Mouse (Mus musculus) midbrain, embryonic 14.5 days (tissue): ENCODE results near the gene Wnt4. TPM values are rescaled to one million over a fixed set of nuclear protein-coding genes. Genes with fewer than 3 reads are reported as not detected.

Source experiments
- ATAC-seq: fragments of 200-750 bp; cut with Nextera tagmentation; 2 replicates; pipeline ENCODE4 v1.8.0; 2017; ENCODE audit warnings: moderate number of reproducible peaks, moderate library complexity; ENCODE audit not compliant: low FRiP score, low TSS enrichment
- DNase-seq: peaks from one replicate; pipeline ENCODE4 v3.0.0-alpha.2; 2015
- H3K27ac ChIP-seq: fragments of 300-500 bp; sonication (generic); replicated peaks from 2 replicates; pipeline ENCODE4 v1.5.1; 2014; ENCODE audit warnings: mild to moderate bottlenecking, low read depth, low read length, moderate library complexity
- H3K27me3 ChIP-seq: fragments of 300-500 bp; sonication (generic); 2 replicates; pipeline ENCODE4 v1.6.1; 2014; ENCODE audit warnings: low read length, control low read depth, mixed read lengths; ENCODE audit not compliant: control insufficient read depth, insufficient read depth
- H3K36me3 ChIP-seq: fragments of 300-500 bp; sonication (generic); 2 replicates; pipeline ENCODE4 v1.6.1; 2014; ENCODE audit warnings: low read length, control low read depth; ENCODE audit not compliant: control insufficient read depth, insufficient read depth
- H3K4me1 ChIP-seq: fragments of 300-500 bp; sonication (generic); 2 replicates; pipeline ENCODE4 v1.6.1; 2014; ENCODE audit warnings: mild to moderate bottlenecking, antibody characterized with exemption, low read length, control low read depth; ENCODE audit not compliant: control insufficient read depth, insufficient read depth
- H3K4me2 ChIP-seq: fragments of 300-500 bp; sonication (generic); 2 replicates; pipeline ENCODE4 v1.6.1; 2014; ENCODE audit warnings: mild to moderate bottlenecking, low read length, moderate library complexity
- H3K4me3 ChIP-seq: fragments of 300-500 bp; sonication (generic); replicated peaks from 2 replicates; pipeline ENCODE4 v1.5.1; 2014; ENCODE audit warnings: low read depth, low read length
- H3K9ac ChIP-seq: fragments of 300-500 bp; sonication (generic); replicated peaks from 2 replicates; pipeline ENCODE4 v1.6.1; 2014; ENCODE audit warnings: mild to moderate bottlenecking, low read length, moderate library complexity
- H3K9me3 ChIP-seq: fragments of 300-500 bp; sonication (generic); 2 replicates; pipeline ENCODE4 v1.6.1; 2016; ENCODE audit warnings: low read length, control low read depth, mixed read lengths; ENCODE audit not compliant: control insufficient read depth
- WGBS: fragments of 180-500 bp; shearing (Covaris S2); extraction: QIAGEN DNeasy Blood & Tissue Kit; methylation state at CpG from one replicate; pipeline ENCODE4 v1.1.7; 2014; 5-methylcytosine and 5-hydroxymethylcytosine counted together
- polyA plus RNA-seq: library from polyadenylated mRNA; unstranded; fragments of >200 nt; fragmentation: Nextera tagmentation; extraction: Ambion mirVana; gene quantifications from 2 replicates; pipeline ENCODE4 v1.2.1, GENCODE M21; 2014

The Wnt4 gene
- polyA plus RNA-seq, 1 experiment from 2014 or later, result 1.4 TPM

DNA sequence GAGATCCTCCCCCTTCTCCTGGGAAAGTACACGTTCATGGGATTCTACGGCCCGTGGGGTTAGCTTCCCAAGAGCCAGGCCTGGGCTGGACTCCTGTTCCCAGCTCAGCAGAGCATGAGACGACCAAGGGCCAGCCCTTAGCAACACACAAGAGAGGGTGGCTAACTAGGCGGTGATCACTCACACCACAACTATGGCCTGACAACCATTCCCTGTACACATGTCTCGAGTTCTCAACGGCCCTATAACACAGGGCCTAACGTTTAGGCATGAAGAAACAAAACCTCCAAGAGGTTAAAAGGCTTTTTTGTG lies 29.2 kb downstream of the Wnt4 start:
- Histone ChIP-seq H3K27me3 (no peaks in the 10 kb centered on the region), H3K9me3 (no peaks in the 10 kb centered on the region), H3K9ac (0 out of 2 replicates have a peak overlapping the region, but pooled peaks have one; percentile 20), H3K27ac (0 out of 2 replicates have a peak overlapping the region, but pooled peaks have one; percentile 13), H3K4me3 (no peak overlapping the region), H3K4me1 (no peaks in the 10 kb centered on the region), H3K36me3 (no peaks in the 10 kb centered on the region), H3K4me2 (no peak overlapping the region)
- 40% methylated on average over 8 of the region's 8 CpGs for WGBS
- no peak for DNase-seq
- no peak for ATAC-seq

DNA sequence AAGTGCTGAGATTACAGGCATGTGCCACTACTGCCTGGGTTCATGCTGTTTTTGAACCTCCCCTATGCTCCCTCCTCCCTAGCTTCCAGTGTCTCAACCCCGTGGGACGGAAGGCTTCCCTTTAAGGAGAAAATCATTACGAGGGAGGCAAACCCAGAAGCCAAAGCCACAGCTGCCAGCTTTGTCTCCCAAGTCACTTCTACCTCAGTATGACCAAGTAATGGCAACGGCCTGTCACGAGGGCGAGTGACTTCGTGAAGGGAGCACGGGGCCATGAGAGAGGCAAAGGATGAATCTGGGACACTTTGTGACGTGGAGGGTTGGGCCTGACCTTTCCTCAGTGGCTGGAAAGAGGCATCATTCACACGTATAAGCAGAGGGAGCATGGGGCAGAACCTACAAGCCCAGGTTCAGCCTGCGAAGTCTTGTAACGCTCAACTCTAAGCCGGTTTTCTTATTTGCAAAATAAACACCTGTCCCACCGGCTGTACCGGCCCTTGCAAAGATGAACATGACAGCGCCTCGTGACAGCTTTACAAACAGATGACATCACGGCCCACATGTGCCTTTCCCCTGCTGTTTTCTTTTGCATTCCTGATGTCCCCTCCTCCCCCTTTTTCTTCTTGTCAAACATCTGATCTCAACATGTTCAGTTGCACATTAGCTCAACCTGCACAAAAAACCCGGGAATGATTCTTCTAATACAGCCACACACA lies 29.9 kb downstream of the Wnt4 start:
- DNase-seq (no peak), ATAC-seq (no peak)
- H3K9me3 ChIP-seq, result no peaks in the 10 kb centered on the region
- no peak overlapping the region for H3K4me3 ChIP-seq
- no peak overlapping the region for H3K9ac ChIP-seq
- no peaks in the 10 kb centered on the region for H3K4me1 ChIP-seq
- H3K27me3 ChIP-seq, result no peaks in the 10 kb centered on the region
- H3K27ac ChIP-seq, result no peak overlapping the region
- H3K36me3 ChIP-seq, result no peaks in the 10 kb centered on the region
- no peak overlapping the region for H3K4me2 ChIP-seq
- 80% methylated on average over 19 of the region's 19 CpGs for WGBS

DNA sequence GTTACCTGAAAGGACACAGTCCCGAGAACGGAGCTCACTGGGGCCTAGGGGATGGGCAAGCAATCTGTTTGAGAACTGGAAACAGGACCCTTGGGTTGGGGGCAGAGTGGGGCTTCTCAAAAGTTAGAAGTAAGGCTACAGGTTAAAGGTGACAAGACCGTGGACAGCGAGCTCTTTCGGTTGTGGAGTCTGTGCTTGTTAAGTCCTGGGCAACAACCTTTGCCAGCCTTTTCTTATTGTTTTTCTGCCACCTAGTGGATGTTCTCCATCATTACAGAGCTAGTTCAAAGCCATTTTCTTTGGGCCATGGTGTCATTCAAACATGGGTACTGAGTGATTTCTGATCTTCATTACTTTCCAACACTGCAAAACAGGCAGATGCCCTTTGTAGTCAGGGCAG lies 31.1 kb downstream of the Wnt4 start:
- no peak overlapping the region for H3K27ac ChIP-seq
- no peaks in the 10 kb centered on the region for H3K4me1 ChIP-seq
- no peaks in the 10 kb centered on the region for H3K36me3 ChIP-seq
- WGBS, result 51% methylated on average over 5 of the region's 5 CpGs
- no peaks in the 10 kb centered on the region for H3K27me3 ChIP-seq
- DNase-seq (peak; percentile 84), ATAC-seq (no peak)
- H3K4me3 ChIP-seq, result no peak overlapping the region
- no peak overlapping the region for H3K4me2 ChIP-seq
- no peaks in the 10 kb centered on the region for H3K9me3 ChIP-seq
- H3K9ac ChIP-seq, result no peak overlapping the region

DNA sequence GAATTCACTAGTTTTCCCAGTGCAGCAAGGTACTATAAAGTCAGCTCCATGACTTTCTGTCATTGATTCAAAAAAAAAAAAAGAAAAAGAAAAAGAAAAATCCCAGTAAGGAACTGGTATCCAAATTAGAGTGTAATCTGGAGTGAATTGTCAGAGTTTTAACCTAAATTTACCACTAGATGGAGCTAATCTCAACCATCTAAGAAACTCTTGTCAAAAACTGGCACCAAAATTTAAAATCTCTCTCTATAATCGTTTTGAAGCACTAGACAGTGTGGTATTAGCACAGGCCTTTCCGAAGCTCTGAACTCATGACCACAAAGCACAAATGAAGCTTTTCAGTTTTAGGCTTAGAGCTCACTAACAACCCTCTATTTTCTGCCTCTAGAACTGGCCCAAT lies 36.2 kb downstream of the Wnt4 start:
- H3K36me3 ChIP-seq, result peaks cover 8% of the 10 kb centered on the region; the same call in 1 of the 2 replicates
- H3K4me3 ChIP-seq, result no peak overlapping the region
- no peaks in the 10 kb centered on the region for H3K9me3 ChIP-seq
- DNase-seq, result peak; percentile 73
- no peak overlapping the region for H3K27ac ChIP-seq
- WGBS, result 51% methylated on average over 2 of the region's 2 CpGs
- H3K4me1 ChIP-seq, result no peaks in the 10 kb centered on the region
- ATAC-seq, result no peak
- no peak overlapping the region for H3K4me2 ChIP-seq
- H3K27me3 ChIP-seq, result no peaks in the 10 kb centered on the region
- no peak overlapping the region for H3K9ac ChIP-seq

GRCm38 (mm10) chr4:137314561-137314960 lies 37.3 kb downstream of the Wnt4 start:
- no peaks in the 10 kb centered on the region for H3K4me1 ChIP-seq
- ATAC-seq (no peak), DNase-seq (no peak)
- no peak overlapping the region for H3K27ac ChIP-seq
- H3K4me2 ChIP-seq, result no peak overlapping the region
- H3K9ac ChIP-seq, result no peak overlapping the region
- H3K4me3 ChIP-seq, result no peak overlapping the region
- no peaks in the 10 kb centered on the region for H3K9me3 ChIP-seq
- WGBS, result 74% methylated on average over 6 of the region's 6 CpGs
- no peaks in the 10 kb centered on the region for H3K27me3 ChIP-seq
- H3K36me3 ChIP-seq, result peaks cover 18% of the 10 kb centered on the region

DNA sequence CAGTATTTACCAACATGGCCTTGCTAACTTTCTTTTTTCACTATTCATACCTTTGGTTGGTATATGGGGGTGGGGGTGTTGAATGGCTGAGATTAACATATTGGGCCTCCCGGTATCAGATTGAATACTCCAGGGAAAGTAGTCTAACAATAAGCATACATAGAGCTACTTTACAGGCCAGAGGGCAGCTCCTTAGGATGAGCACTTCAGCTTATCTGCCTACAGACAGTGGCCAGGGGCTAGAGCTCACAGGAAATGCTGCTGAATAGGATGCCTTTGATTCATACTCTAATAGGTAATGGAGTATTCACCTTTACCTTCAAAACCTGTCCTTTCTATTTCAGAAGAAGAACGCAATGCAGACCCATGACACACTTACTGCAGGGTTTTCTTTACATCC lies 37.8 kb downstream of the Wnt4 start:
- Histone ChIP-seq H3K4me1 (no peaks in the 10 kb centered on the region), H3K4me3 (no peak overlapping the region), H3K9me3 (no peaks in the 10 kb centered on the region), H3K4me2 (no peak overlapping the region), H3K36me3 (peaks cover 23% of the 10 kb centered on the region), H3K27ac (no peak overlapping the region), H3K27me3 (no peaks in the 10 kb centered on the region), H3K9ac (no peak overlapping the region)
- ATAC-seq (no peak), DNase-seq (no peak)
- 82% methylated on average over 2 of the region's 2 CpGs for WGBS

GRCm38 (mm10) chr4:137316027-137316770 lies 38.9 kb downstream of the Wnt4 start:
- H3K4me1 ChIP-seq, result no peaks in the 10 kb centered on the region
- WGBS, result 84% methylated on average over 4 of the region's 4 CpGs
- no peaks in the 10 kb centered on the region for H3K27me3 ChIP-seq
- DNase-seq (no peak), ATAC-seq (no peak)
- H3K9me3 ChIP-seq, result no peaks in the 10 kb centered on the region
- H3K36me3 ChIP-seq, result peaks cover 34% of the 10 kb centered on the region
- no peak overlapping the region for H3K9ac ChIP-seq
- H3K4me2 ChIP-seq, result no peak overlapping the region
- H3K4me3 ChIP-seq, result no peak overlapping the region
- no peak overlapping the region for H3K27ac ChIP-seq

DNA sequence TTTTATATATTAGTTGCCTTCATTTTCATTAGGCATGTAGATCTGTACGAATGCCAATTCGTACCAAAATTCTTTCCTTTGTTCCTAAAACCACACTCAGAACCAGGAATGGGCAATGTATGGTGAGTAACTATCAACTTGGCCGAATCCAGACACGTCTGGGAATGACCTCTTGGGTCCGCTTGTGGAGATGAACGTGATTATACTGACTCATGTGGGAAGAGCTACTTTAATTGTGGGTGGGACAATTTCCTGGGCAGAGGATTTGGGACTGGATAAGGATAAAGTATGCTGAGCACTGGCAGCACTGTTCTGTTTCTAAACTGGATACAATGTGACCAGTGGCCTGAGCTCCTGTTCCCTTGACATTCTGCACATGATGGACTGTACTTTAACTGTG lies 47.6 kb downstream of the Wnt4 start:
- 90% methylated on average over 6 of the region's 6 CpGs for WGBS
- ATAC-seq, result no peak

DNA sequence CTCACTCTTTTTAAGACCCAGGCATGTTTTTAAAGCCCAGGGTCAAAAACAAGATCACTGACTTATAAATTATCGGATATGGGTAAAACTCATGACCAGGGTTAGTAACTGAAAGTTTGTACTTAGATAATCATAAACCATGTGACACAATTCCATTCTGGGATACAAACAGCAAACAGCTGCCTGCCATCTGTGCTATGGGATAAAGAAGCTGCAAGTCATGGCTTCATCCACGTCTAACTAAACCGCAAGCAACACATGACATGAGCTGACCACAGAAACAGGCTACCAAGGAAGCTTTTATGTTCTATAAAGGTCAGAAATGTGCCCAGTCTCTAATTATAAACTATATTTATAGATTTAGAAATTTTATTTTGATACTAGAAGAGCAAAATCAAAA lies 49.2 kb downstream of the Wnt4 start:
- Histone ChIP-seq H3K27ac (no peak overlapping the region), H3K9me3 (no peaks in the 10 kb centered on the region), H3K27me3 (no peaks in the 10 kb centered on the region), H3K9ac (no peak overlapping the region), H3K4me2 (no peak overlapping the region), H3K36me3 (peaks cover 62% of the 10 kb centered on the region), H3K4me3 (no peak overlapping the region), H3K4me1 (no peaks in the 10 kb centered on the region)
- ATAC-seq (no peak), DNase-seq (no peak)
- 90% methylated on average over 3 of the region's 3 CpGs for WGBS

More for the DNA sequence above, 47.6 kb downstream of the Wnt4 start:
- Histone ChIP-seq H3K9me3 (no peaks in the 10 kb centered on the region), H3K4me2 (no peak overlapping the region), H3K4me1 (no peaks in the 10 kb centered on the region), H3K4me3 (no peak overlapping the region), H3K27me3 (no peaks in the 10 kb centered on the region), H3K27ac (no peak overlapping the region), H3K9ac (no peak overlapping the region), H3K36me3 (peaks cover 69% of the 10 kb centered on the region)
- DNase-seq, result no peak
